Mouse (Mus musculus) hindbrain, embryonic 16.5 days (tissue): ENCODE results near the gene Postn. TPM values are rescaled to one million over a fixed set of nuclear protein-coding genes. Genes with fewer than 3 reads are reported as not detected.

ENCODE experiments used
- ATAC-seq: fragments of 200-750 bp; cut with Nextera tagmentation; 2 replicates; pipeline ENCODE4 v1.8.0; 2017; ENCODE audit warnings: moderate TSS enrichment, moderate library complexity
- H3K27ac ChIP-seq: fragments of 300-500 bp; sonication (generic); 2 replicates; pipeline ENCODE4 v1.5.1; 2014; ENCODE audit warnings: low read depth, mild to moderate bottlenecking, control low read depth, low read length, moderate library complexity
- H3K27me3 ChIP-seq: fragments of 300-500 bp; sonication (generic); replicated peaks from 2 replicates; pipeline ENCODE4 v1.6.1; 2014; ENCODE audit warnings: low read length; ENCODE audit not compliant: control insufficient read depth, insufficient read depth
- H3K36me3 ChIP-seq: fragments of 300-500 bp; sonication (generic); 2 replicates; pipeline ENCODE4 v1.6.1; 2014; ENCODE audit warnings: mild to moderate bottlenecking, low read length, moderate library complexity, mixed read lengths; ENCODE audit not compliant: control insufficient read depth, insufficient read depth
- H3K4me1 ChIP-seq: fragments of 300-500 bp; sonication (generic); 2 replicates; pipeline ENCODE4 v1.6.1; 2014; ENCODE audit warnings: low read depth, low read length; ENCODE audit not compliant: control insufficient read depth, insufficient read depth
- H3K4me2 ChIP-seq: fragments of 300-500 bp; sonication (generic); 2 replicates; pipeline ENCODE4 v1.6.1; 2014; ENCODE audit warnings: mild to moderate bottlenecking, low read length, control low read depth, moderate library complexity
- H3K4me3 ChIP-seq: fragments of 300-500 bp; sonication (generic); 2 replicates; pipeline ENCODE4 v1.5.1; 2014; ENCODE audit warnings: mild to moderate bottlenecking, low read length, control low read depth, moderate library complexity
- H3K9ac ChIP-seq: fragments of 300-500 bp; sonication (generic); 2 replicates; pipeline ENCODE4 v1.6.1; 2014; ENCODE audit warnings: low read depth, mild to moderate bottlenecking, control low read depth, low read length, moderate library complexity
- H3K9me3 ChIP-seq: fragments of 300-500 bp; sonication (generic); 2 replicates; pipeline ENCODE4 v1.6.1; 2014; ENCODE audit warnings: mild to moderate bottlenecking, low read length, moderate library complexity; ENCODE audit not compliant: control insufficient read depth
- WGBS: fragments of 180-500 bp; shearing (Covaris S2); extraction: QIAGEN DNeasy Blood & Tissue Kit; methylation state at CpG from one replicate; pipeline ENCODE4 v1.1.7; 2014; 5-methylcytosine and 5-hydroxymethylcytosine counted together
- polyA plus RNA-seq: library from polyadenylated mRNA; unstranded; fragments of >200 nt; fragmentation: Nextera tagmentation; extraction: Ambion mirVana; gene quantifications from 2 replicates; pipeline ENCODE4 v1.2.1, GENCODE M21; 2015

Postn gene
- polyA plus RNA-seq, 1 experiment from 2014 or later, result 27.1 TPM

- no peak for ATAC-seq
- 22% methylated on average over 2 of the region's 2 CpGs for WGBS
These were observed 16.7 kb downstream of the Postn start for GRCm38 (mm10) chr3:54377647-54378046.

GRCm38 (mm10) chr3:54378135-54378534 lies 17.2 kb downstream of the Postn start:
- WGBS, result 43% methylated on average over 1 of the region's 1 CpGs
- H3K36me3 ChIP-seq, result no peaks in the 10 kb centered on the region
- H3K4me3 ChIP-seq, result no peak overlapping the region
- H3K27me3 ChIP-seq, result no peaks in the 10 kb centered on the region
- no peak overlapping the region for H3K27ac ChIP-seq
- H3K4me1 ChIP-seq, result no peaks in the 10 kb centered on the region
- ATAC-seq, result no peak
- no peak overlapping the region for H3K9ac ChIP-seq
- no peaks in the 10 kb centered on the region for H3K9me3 ChIP-seq
- no peak overlapping the region for H3K4me2 ChIP-seq

More at GRCm38 (mm10) chr3:54377647-54378046, 16.7 kb downstream of the Postn start:
- no peak overlapping the region for H3K9ac ChIP-seq
- H3K4me1 ChIP-seq, result no peaks in the 10 kb centered on the region
- H3K27me3 ChIP-seq, result no peaks in the 10 kb centered on the region
- H3K4me3 ChIP-seq, result no peak overlapping the region
- no peak overlapping the region for H3K4me2 ChIP-seq
- no peaks in the 10 kb centered on the region for H3K36me3 ChIP-seq
- H3K9me3 ChIP-seq, result no peaks in the 10 kb centered on the region
- H3K27ac ChIP-seq, result no peak overlapping the region

GRCm38 (mm10) chr3:54379981-54380380 lies 19.1 kb downstream of the Postn start:
- ATAC-seq, result no peak
- Histone ChIP-seq H3K9ac (no peak overlapping the region), H3K4me1 (no peaks in the 10 kb centered on the region), H3K4me2 (no peak overlapping the region), H3K4me3 (no peak overlapping the region), H3K27me3 (no peaks in the 10 kb centered on the region), H3K9me3 (no peaks in the 10 kb centered on the region), H3K36me3 (no peaks in the 10 kb centered on the region), H3K27ac (no peak overlapping the region)
- 74% methylated on average over 4 of the region's 4 CpGs for WGBS

DNA sequence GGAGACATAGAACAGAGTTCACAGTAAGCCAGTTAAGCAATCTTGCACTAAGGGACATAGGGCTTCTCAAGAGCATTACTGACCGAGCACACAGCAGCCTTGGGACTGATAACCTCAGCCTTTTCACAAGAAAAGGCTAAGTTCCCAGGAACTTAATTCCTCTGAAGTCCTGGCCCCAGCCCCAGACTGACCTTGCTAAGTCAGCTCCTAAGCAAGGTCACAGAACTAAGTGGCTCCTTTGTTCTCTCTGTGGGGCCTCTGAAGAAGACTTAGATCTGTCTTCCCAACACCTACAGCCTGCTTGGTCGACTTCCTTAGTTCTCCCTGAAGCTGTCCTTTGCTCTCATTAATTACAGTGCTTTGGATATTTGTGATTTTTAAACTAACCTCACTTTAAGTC lies 38.4 kb downstream of the Postn start:
- no peak for ATAC-seq
- Histone ChIP-seq H3K9ac (no peak overlapping the region), H3K4me3 (no peak overlapping the region), H3K27ac (no peak overlapping the region), H3K36me3 (no peaks in the 10 kb centered on the region), H3K9me3 (no peaks in the 10 kb centered on the region), H3K27me3 (no peaks in the 10 kb centered on the region), H3K4me2 (no peak overlapping the region), H3K4me1 (no peaks in the 10 kb centered on the region)
- 51% methylated on average over 2 of the region's 2 CpGs for WGBS

GRCm38 (mm10) chr3:54399911-54400310 lies 39.0 kb downstream of the Postn start:
- Histone ChIP-seq H3K9me3 (no peaks in the 10 kb centered on the region), H3K4me1 (no peaks in the 10 kb centered on the region), H3K4me2 (no peak overlapping the region), H3K9ac (no peak overlapping the region), H3K36me3 (no peaks in the 10 kb centered on the region), H3K27me3 (no peaks in the 10 kb centered on the region), H3K4me3 (no peak overlapping the region), H3K27ac (no peak overlapping the region)
- 71% methylated on average over 2 of the region's 2 CpGs for WGBS
- ATAC-seq, result no peak

DNA sequence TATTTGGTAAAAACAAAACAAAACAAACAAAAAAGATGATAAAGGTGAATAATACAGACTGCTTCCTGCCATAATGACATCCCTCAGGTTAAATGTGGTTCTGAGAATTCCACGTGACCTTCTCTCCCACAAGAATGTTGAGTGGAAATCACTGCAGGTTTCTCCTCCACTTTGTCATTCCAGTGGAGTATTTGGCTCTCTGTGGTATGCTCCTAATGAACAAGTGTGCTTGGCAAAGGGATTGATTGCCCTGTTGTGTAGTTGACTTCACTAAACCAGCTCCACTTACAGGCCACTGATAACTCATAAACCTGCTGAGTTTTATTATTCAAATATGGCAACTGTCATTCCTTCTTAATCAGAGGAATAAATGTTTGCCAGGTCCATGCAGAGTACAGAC lies 39.7 kb downstream of the Postn start:
- Histone ChIP-seq H3K36me3 (no peaks in the 10 kb centered on the region), H3K9ac (no peak overlapping the region), H3K27me3 (no peaks in the 10 kb centered on the region), H3K4me1 (no peaks in the 10 kb centered on the region), H3K4me2 (no peak overlapping the region), H3K9me3 (no peaks in the 10 kb centered on the region), H3K27ac (no peak overlapping the region), H3K4me3 (no peak overlapping the region)
- ATAC-seq, result no peak
- WGBS, result 90% methylated on average over 1 of the region's 1 CpGs

DNA sequence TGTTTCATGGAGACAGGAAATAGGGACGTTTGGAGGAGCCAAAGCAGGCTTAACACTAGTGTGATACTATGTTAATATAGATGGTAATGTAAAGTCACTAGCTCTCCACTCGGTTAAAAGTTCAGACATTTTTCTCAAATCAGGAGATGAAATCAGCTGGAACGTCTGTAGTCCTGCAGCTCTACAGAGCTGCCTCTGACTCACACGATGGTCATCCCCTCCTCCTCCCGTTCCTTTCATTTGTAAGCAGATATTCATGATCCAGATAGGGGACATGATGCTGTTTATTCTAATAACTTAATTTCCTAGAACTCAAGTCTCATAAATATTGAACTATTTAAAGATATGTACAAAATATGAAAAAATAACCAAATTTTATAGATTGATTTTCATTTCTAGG lies 40.8 kb downstream of the Postn start:
- 90% methylated on average over 5 of the region's 5 CpGs for WGBS
- ATAC-seq, result no peak
- Histone ChIP-seq H3K36me3 (no peaks in the 10 kb centered on the region), H3K4me3 (no peak overlapping the region), H3K27me3 (no peaks in the 10 kb centered on the region), H3K4me1 (no peaks in the 10 kb centered on the region), H3K4me2 (no peak overlapping the region), H3K9me3 (no peaks in the 10 kb centered on the region), H3K27ac (no peak overlapping the region), H3K9ac (no peak overlapping the region)

- no peak overlapping the region for H3K9ac ChIP-seq
- H3K36me3 ChIP-seq, result no peaks in the 10 kb centered on the region
- no peaks in the 10 kb centered on the region for H3K4me1 ChIP-seq
- ATAC-seq, result no peak
- no peak overlapping the region for H3K4me3 ChIP-seq
- 74% methylated on average over 3 of the region's 3 CpGs for WGBS
- H3K4me2 ChIP-seq, result no peak overlapping the region
- H3K27ac ChIP-seq, result no peak overlapping the region
- no peaks in the 10 kb centered on the region for H3K9me3 ChIP-seq
- H3K27me3 ChIP-seq, result no peaks in the 10 kb centered on the region
These were observed 42.9 kb downstream of the Postn start for GRCm38 (mm10) chr3:54403791-54404190.

GRCm38 (mm10) chr3:54406567-54406966 lies 45.7 kb downstream of the Postn start:
- no peak for ATAC-seq
- Histone ChIP-seq H3K36me3 (no peaks in the 10 kb centered on the region), H3K4me1 (no peaks in the 10 kb centered on the region), H3K4me3 (no peak overlapping the region), H3K9ac (no peak overlapping the region), H3K9me3 (no peaks in the 10 kb centered on the region), H3K27me3 (no peaks in the 10 kb centered on the region), H3K4me2 (no peak overlapping the region), H3K27ac (no peak overlapping the region)
- 79% methylated on average over 2 of the region's 2 CpGs for WGBS

DNA sequence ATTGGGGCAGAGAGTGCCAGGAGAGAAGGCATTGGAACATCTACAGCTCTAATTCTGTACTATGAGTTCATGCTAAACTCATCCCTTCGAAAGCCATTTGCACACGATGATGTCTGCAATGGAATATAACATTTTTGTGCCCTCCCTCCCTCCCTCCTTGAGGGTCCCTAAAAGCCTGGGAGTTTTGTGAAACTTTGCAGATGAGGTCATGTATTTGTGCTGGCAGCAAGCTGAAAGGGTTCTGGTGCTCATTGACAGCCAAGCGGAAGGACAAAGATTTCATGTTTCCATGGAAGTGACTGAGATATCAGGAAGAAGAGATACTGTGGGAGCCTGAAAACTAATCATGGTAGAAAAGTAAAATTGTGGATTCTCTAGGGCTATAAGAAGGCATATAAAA lies 50.1 kb downstream of the Postn start:
- Histone ChIP-seq H3K36me3 (no peaks in the 10 kb centered on the region), H3K4me1 (no peaks in the 10 kb centered on the region), H3K27ac (no peak overlapping the region), H3K9me3 (no peaks in the 10 kb centered on the region), H3K9ac (no peak overlapping the region), H3K4me3 (no peak overlapping the region), H3K27me3 (no peaks in the 10 kb centered on the region), H3K4me2 (no peak overlapping the region)
- WGBS, result 87% methylated on average over 3 of the region's 3 CpGs
- no peak for ATAC-seq
